Mouse (Mus musculus): ENCODE measurements around the gene Slc16a6.

GRCm38 (mm10) chr11:109458165-109458564, 15.2 kb downstream of the Slc16a6 start:
- TF ChIP-seq CTCF (IDR thresholded peaks at IDR 0.05; ENCODE audit: low read depth) = no peak
- TF ChIP-seq EP300 (IDR thresholded peaks at IDR 0.05; ENCODE audit: low read depth) = no peak
